Mouse (Mus musculus): ENCODE measurements around the gene Trmt6. TPM values are rescaled to one million over a fixed set of nuclear protein-coding genes. Genes with fewer than 3 reads are reported as not detected.

Gene Trmt6
- polyA plus RNA-seq (2014; fragmentation: Illumina TruSeq; extraction: RNeasy Lipid Tissue Mini Kit (QIAGEN cat#74804); ENCODE audit: low read depth, low replicate concordance): 20.0 TPM

GRCm38 (mm10) chr2:132815608-132816314 lies at the start of gene Trmt6, which contains the start of gene Mcm8:
Gene Trmt6 (minus strand): TSS chr2:132816055.
Gene Mcm8 (plus strand): TSS chr2:132816141.

GRCm38 (mm10) chr2:132846407-132847358 lies 30.8 kb upstream of the Trmt6 start, which contains the start of gene Crls1:
Gene Crls1 (plus strand): TSS chr2:132846666.

GRCm38 (mm10) chr2:132780978-132781377 lies 34.9 kb downstream of the Trmt6 start, which contains the start of gene Chgb:
Gene Chgb (plus strand): TSS chr2:132781278.

Other genes starting within 250 kb of the Trmt6 start
- gene Gpcpd1, start 228.3 kb downstream of the Trmt6 start, polyA plus RNA-seq (2014; fragmentation: Illumina TruSeq; extraction: RNeasy Lipid Tissue Mini Kit (QIAGEN cat#74804); ENCODE audit: low read depth, low replicate concordance): 16.9 TPM
- 8.6 TPM for gene Shld1, start 129.1 kb downstream of the Trmt6 start, polyA plus RNA-seq (2014; fragmentation: Illumina TruSeq; extraction: RNeasy Lipid Tissue Mini Kit (QIAGEN cat#74804); ENCODE audit: low read depth, low replicate concordance)
- 0.25 TPM for gene Chgb, start 34.8 kb downstream of the Trmt6 start, polyA plus RNA-seq (2014; fragmentation: Illumina TruSeq; extraction: RNeasy Lipid Tissue Mini Kit (QIAGEN cat#74804); ENCODE audit: low read depth, low replicate concordance)
- gene Mcm8, start 86 bp upstream of the Trmt6 start, polyA plus RNA-seq (2014; fragmentation: Illumina TruSeq; extraction: RNeasy Lipid Tissue Mini Kit (QIAGEN cat#74804); ENCODE audit: low read depth, low replicate concordance): 3.2 TPM
- 38.7 TPM for gene Crls1, start 30.6 kb upstream of the Trmt6 start, polyA plus RNA-seq (2014; fragmentation: Illumina TruSeq; extraction: RNeasy Lipid Tissue Mini Kit (QIAGEN cat#74804); ENCODE audit: low read depth, low replicate concordance)
- 13.2 TPM for gene Lrrn4, start 64.8 kb upstream of the Trmt6 start, polyA plus RNA-seq (2014; fragmentation: Illumina TruSeq; extraction: RNeasy Lipid Tissue Mini Kit (QIAGEN cat#74804); ENCODE audit: low read depth, low replicate concordance)
- 7.1 TPM for gene Fermt1, start 129.9 kb upstream of the Trmt6 start, polyA plus RNA-seq (2014; fragmentation: Illumina TruSeq; extraction: RNeasy Lipid Tissue Mini Kit (QIAGEN cat#74804); ENCODE audit: low read depth, low replicate concordance)